Mouse (Mus musculus) heart, embryonic 15.5 days (tissue): ENCODE results near the gene Tefm. TPM values are rescaled to one million over a fixed set of nuclear protein-coding genes. Genes with fewer than 3 reads are reported as not detected.
"Not testable (repeated sequence)": the region's sequence is repeated elsewhere in the genome, so short reads cannot be mapped to it uniquely, and the experiment has no call there.

Experiments
- ATAC-seq: fragments of 200-750 bp; cut with Nextera tagmentation; replicated peaks from 2 replicates; pipeline ENCODE4 v1.8.0; 2017; ENCODE audit warnings: low read depth, moderate TSS enrichment; ENCODE audit not compliant: insufficient number of reproducible peaks, insufficient read depth, low FRiP score
- H3K27ac ChIP-seq: fragments of 300-500 bp; sonication (generic); 2 replicates; pipeline ENCODE4 v1.5.1; 2015; ENCODE audit warnings: mild to moderate bottlenecking, inconsistent platforms
- H3K27me3 ChIP-seq: fragments of 300-500 bp; sonication (generic); 2 replicates; pipeline ENCODE4 v1.6.1; 2015; ENCODE audit warnings: inconsistent platforms
- H3K36me3 ChIP-seq: fragments of 300-500 bp; sonication (generic); 2 replicates; pipeline ENCODE4 v1.6.1; 2015; ENCODE audit warnings: mild to moderate bottlenecking, inconsistent platforms
- H3K4me1 ChIP-seq: fragments of 300-500 bp; sonication (generic); replicated peaks from 2 replicates; pipeline ENCODE4 v1.6.1; 2015; ENCODE audit warnings: inconsistent platforms
- H3K4me2 ChIP-seq: fragments of 300-500 bp; sonication (generic); 2 replicates; pipeline ENCODE4 v1.6.1; 2015; ENCODE audit warnings: inconsistent platforms, mild to moderate bottlenecking, moderate library complexity
- H3K4me3 ChIP-seq: fragments of 300-500 bp; sonication (generic); 2 replicates; pipeline ENCODE4 v1.5.1; 2015; ENCODE audit warnings: mild to moderate bottlenecking, inconsistent platforms
- H3K9ac ChIP-seq: fragments of 300-500 bp; sonication (generic); 2 replicates; pipeline ENCODE4 v1.6.1; 2015; ENCODE audit warnings: mild to moderate bottlenecking, inconsistent platforms
- H3K9me3 ChIP-seq: fragments of 300-500 bp; sonication (generic); replicated peaks from 2 replicates; pipeline ENCODE4 v1.6.1; 2016; ENCODE audit warnings: inconsistent platforms
- WGBS: fragments of 180-500 bp; shearing (Covaris S2); methylation state at CpG from one replicate; pipeline ENCODE4 v1.1.7; 2015; ENCODE audit warnings: mixed read lengths; 5-methylcytosine and 5-hydroxymethylcytosine counted together
- polyA plus RNA-seq: library from polyadenylated mRNA; unstranded; fragments of >200 nt; fragmentation: Nextera tagmentation; extraction: Ambion mirVana; gene quantifications from 2 replicates; pipeline ENCODE4 v1.2.1, GENCODE M21; 2015

The Tefm gene
- polyA plus RNA-seq, result 27.6 and 29.2 TPM in 2 replicates

DNA sequence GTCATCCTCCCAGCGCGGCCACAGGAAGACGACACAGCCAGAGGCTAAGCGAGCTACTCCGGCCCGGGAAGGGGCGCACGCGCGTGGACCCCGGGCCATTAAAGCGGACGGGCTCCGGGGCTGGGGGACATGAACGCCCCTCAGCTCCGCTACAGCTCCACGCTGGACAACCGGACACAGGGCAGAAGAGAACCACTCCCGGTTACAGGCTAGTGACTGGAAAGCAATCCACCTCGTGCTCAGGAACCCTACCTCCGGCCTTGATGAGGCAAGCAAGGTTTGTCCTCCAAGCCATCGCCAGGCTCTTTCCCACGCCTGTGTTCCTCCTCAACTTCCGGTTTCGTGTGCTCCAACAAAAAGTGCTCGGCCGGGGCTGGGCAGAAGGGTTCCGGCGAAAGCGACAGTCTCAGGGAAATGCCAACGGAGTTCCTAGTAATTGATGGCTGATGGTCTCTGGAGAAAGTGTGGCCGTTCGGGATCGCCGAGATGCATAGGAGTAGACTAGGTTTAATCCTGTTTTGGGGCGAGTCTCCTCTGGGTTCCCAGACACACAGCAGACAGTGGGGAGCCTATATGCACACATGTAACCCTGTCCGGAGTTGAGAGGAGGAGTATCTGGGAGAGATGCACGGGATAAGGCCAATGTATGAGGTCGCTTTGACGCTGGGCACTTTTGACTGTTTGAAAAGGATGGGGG lies at the start of gene Tefm:
Gene Tefm (minus strand): TSS at position 351 of the 697 bp plus-strand sequence.
- ATAC-seq, result peak; percentile 82
- H3K4me3 ChIP-seq, result peak within 1 kb of the TSS; percentile 66
- H3K4me1 ChIP-seq, result peaks cover 12% of the 10 kb centered on the region
- peak within 1 kb of the TSS; percentile 72 for H3K9ac ChIP-seq
- no peaks in the 10 kb centered on the region for H3K9me3 ChIP-seq
- H3K27me3 ChIP-seq, result no peaks in the 10 kb centered on the region
- H3K4me2 ChIP-seq, result peak within 1 kb of the TSS; percentile 83
- WGBS, result under 1% methylated on average over 40 of the region's 40 CpGs
- peaks cover 21% of the 10 kb centered on the region for H3K36me3 ChIP-seq
- H3K27ac ChIP-seq, result peak within 1 kb of the TSS; percentile 81

DNA sequence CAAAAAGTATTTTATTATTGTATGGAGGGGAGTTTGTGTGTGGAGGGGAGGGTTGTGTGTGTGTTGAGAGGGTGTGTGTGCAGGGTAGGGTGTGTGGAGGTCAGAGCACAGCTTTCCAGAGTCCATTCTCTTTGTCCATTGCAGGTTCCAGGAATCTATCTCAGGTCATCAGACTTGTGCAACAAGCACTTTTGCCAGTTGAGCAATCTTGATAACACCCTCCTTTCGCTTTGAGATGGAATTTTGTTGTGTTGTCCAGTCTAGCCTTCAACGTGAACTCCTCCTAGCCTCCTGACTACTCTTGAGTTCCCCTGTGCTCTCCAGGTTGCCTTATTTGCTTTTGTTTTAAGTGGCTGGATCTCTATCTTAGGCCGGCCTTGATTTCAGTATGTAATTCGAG lies 48.3 kb upstream of the Tefm start:
- H3K9ac ChIP-seq, result no peak overlapping the region
- no peak overlapping the region for H3K4me3 ChIP-seq
- WGBS, result 72% methylated on average over 4 of the region's 4 CpGs
- no peaks in the 10 kb centered on the region for H3K9me3 ChIP-seq
- no peak overlapping the region for H3K4me2 ChIP-seq
- no peak overlapping the region for H3K27ac ChIP-seq
- H3K27me3 ChIP-seq, result no peaks in the 10 kb centered on the region
- H3K4me1 ChIP-seq, result peaks cover 2% of the 10 kb centered on the region; the same call in 1 of the 2 replicates
- peaks cover 18% of the 10 kb centered on the region for H3K36me3 ChIP-seq
- ATAC-seq, result no peak

DNA sequence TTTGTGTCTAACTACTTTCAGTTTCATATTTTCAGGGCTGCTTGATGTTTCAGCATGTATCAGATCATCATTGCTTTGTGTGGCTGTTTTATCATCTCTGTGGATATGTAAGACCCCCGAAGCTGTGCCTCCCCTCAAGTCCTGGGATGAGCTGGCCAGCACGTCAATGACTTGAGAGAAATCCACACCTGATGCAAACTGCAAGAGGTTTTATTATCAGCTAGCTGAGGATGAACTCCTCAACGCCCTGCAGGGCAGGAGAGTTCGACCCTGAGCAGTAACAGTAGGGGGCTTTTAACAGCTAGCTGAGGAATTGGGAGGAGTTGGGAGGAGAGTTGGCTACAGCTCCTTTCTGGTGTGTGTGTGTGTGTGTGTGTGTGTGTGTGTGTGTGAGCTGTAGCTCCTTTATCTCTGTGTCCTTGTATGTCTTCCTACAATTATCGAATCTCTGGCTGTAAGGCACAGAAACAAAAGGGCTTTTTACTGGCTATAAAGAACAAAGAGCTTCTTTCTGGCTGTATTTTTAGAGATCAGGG lies 43.5 kb upstream of the Tefm start:
- Histone ChIP-seq H3K27ac (0 out of 2 replicates have a peak overlapping the region, but pooled peaks have one; percentile 3), H3K4me1 (peaks cover 12% of the 10 kb centered on the region), H3K4me2 (peak overlapping the region; percentile 70; the same call in 1 of the 2 replicates)
- not testable (repeated sequence) for H3K4me3 ChIP-seq, H3K36me3 ChIP-seq, ATAC-seq, H3K27me3 ChIP-seq, H3K9me3 ChIP-seq, H3K9ac ChIP-seq
- 63% methylated on average over 5 of the region's 5 CpGs for WGBS

DNA sequence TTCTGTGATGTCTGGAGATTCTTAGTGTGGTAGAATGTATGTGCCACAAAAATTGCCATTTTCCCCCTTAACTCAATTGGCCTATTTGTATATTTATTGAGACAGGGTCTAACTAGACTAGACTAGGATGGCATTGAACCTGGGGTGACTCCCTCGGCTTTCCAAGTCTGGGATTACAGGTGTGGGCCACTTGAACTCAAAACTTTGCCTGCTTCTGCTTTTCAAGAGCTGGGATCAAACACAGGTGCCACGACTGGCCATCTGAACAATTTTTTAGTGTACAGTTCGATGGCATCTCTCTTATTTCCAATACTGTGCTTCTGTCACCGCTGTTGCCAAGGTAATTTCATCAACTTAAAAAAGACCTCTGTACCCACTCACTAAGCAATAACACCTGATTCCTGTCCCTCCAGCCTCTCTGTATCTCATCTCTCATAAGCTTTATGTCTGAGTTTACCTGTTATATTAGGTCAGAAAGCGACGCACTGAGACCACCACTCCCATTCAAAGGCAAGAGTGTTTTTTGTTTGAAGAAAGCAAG lies 42.6 kb upstream of the Tefm start:
- no peaks in the 10 kb centered on the region for H3K36me3 ChIP-seq
- peak overlapping the region; percentile 70 for H3K4me2 ChIP-seq
- peaks cover 12% of the 10 kb centered on the region for H3K4me1 ChIP-seq
- WGBS, result 81% methylated on average over 6 of the region's 6 CpGs
- peak overlapping the region; percentile 93 for H3K27ac ChIP-seq
- peak overlapping the region; percentile 93 for H3K9ac ChIP-seq
- ATAC-seq, result no peak
- no peaks in the 10 kb centered on the region for H3K27me3 ChIP-seq
- peak overlapping the region; percentile 86 for H3K4me3 ChIP-seq
- no peaks in the 10 kb centered on the region for H3K9me3 ChIP-seq

DNA sequence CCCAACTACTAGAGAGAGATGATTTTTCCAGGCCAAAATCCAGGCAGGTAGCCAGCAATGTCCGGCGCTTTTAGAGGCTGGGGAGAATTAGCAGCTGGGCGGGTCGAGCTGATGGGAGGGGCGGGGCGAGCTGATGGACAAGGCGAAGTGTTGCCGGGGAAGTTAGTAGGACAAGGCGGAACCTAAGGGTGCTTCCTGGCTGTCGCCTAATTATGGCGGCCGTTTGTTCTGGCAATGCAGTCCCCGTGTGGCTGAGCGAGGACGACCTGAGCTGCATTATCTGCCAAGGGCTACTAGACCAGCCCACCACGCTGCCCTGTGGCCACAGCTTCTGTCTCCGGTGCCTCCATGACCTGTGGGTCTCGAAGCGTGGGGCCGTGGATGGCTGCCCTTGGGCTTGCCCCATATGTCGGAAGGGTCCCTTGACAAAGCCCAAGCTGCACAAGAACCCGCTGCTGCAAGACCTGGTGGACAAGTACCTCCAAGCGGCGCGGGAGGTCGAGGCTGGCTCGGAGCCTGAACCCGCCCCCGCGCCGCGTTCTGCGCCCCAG lies 41.8 kb upstream of the Tefm start, which contains the start of gene Rnf135:
Gene Rnf135 (plus strand): TSS at position 147 of the 551 bp plus-strand sequence.
- peak; percentile 93 for ATAC-seq
- under 1% methylated on average over 33 of the region's 33 CpGs for WGBS
- Histone ChIP-seq H3K36me3 (no peaks in the 10 kb centered on the region), H3K9me3 (no peaks in the 10 kb centered on the region), H3K4me2 (peak within 1 kb of the TSS; percentile 70), H3K4me3 (peak within 1 kb of the TSS; percentile 86), H3K4me1 (peaks cover 12% of the 10 kb centered on the region), H3K9ac (peak within 1 kb of the TSS; percentile 93), H3K27me3 (no peaks in the 10 kb centered on the region), H3K27ac (peak within 1 kb of the TSS; percentile 93)

DNA sequence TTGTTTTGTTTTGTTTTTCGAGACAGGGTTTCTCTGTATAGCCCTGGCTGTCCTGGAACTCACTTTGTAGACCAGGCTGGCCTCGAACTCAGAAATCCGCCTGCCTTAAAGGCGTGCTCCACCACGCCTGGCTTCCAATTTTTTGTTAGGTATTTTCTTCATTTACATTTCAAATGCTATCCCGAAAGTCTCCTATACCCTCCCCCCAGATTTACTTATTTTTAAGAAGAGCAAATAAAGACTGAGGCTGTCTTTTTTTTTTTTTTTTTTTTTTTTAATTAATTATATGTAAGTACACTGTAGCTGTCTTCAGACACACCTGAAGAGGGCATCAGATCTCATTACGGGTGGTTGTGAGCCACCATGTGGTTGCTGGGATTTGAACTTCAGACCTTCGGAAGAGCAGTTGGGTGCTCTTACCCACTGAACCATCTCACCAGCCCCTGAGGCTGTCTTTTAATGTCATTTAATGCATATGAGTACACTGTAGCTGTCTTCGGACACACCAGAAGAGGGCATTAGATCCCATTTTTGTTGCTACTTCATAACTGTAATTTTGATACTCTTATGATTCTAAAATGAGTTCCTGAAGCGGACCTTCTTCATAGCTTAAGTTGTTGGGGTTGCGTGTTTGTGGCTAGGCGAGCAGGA lies 41.2 kb upstream of the Tefm start:
- peak overlapping the region; percentile 93; the same call in 1 of the 2 replicates for H3K9ac ChIP-seq
- ATAC-seq, result peak; percentile 47; the same call in 1 of the 2 replicates

DNA sequence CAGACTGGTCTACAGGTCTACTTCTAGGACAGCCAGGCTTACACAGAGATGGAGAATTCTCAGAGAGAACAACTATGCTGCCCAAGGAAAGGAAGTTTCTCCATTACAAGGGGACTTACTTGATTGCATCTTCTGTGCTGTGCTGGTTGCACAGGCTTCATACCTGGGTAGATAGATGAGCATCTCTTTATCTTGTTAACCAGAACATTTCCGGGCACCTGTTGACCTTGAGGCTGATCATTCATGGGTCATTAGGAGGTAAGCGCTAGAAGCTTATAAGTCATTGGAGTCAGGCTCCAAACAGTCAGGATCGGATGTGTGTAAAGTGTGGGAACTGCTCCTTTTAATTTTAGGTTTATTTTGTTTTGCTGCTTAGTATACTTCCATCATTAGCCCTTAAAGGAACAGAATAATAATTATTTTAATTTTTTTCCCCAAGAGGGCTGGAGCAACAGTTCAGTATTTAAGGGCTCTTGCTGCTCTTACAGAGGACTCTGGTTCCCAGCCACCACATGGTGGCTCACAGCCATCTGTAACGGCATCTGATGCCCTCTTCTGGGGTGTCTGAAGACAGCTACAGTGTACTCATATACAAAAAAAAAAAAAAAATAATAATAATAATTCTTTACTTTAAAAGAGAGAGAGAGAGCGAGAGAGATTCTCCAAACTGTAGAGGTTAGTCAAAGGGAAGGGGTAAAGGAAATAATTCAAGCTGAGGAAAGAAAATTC lies 39.2 kb upstream of the Tefm start:
- Histone ChIP-seq H3K27me3 (no peaks in the 10 kb centered on the region), H3K4me1 (peaks cover 20% of the 10 kb centered on the region), H3K4me2 (no peak overlapping the region), H3K36me3 (no peaks in the 10 kb centered on the region), H3K9ac (no peak overlapping the region), H3K27ac (no peak overlapping the region), H3K4me3 (no peak overlapping the region), H3K9me3 (no peaks in the 10 kb centered on the region)
- no peak for ATAC-seq
- 66% methylated on average over 5 of the region's 5 CpGs for WGBS

More for the DNA sequence above, 41.2 kb upstream of the Tefm start:
- H3K36me3 ChIP-seq, H3K27me3 ChIP-seq, H3K9me3 ChIP-seq: not testable (repeated sequence)
- peaks cover 12% of the 10 kb centered on the region for H3K4me1 ChIP-seq
- H3K27ac ChIP-seq, result peak overlapping the region; percentile 93
- WGBS, result 41% methylated on average over 12 of the region's 12 CpGs
- H3K4me2 ChIP-seq, result peak overlapping the region; percentile 70
- H3K4me3 ChIP-seq, result peak overlapping the region; percentile 86

DNA sequence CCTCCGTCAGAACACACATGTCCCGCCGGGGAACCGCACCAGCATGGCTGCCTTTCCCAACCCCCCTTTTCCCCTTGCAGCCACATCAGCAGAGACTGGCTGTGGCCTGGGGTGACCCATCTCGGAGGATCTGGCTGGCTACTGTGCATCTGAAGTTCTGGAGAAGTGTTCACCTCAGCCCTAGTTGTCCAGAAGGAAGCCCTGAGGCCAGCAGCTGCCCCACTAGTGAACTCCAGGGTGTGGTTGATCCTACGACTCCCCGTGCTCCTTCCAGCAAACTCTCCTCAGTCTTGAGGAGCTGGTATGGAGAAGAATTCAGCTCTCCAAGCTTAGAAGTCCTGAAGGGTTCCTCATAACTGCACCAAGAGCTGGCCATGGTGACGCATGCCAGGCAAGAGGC lies 36.3 kb upstream of the Tefm start:
- Histone ChIP-seq H3K4me1 (peaks cover 8% of the 10 kb centered on the region), H3K27ac (no peak overlapping the region), H3K4me3 (no peak overlapping the region), H3K9ac (no peak overlapping the region), H3K27me3 (no peaks in the 10 kb centered on the region), H3K36me3 (no peaks in the 10 kb centered on the region), H3K4me2 (no peak overlapping the region), H3K9me3 (no peaks in the 10 kb centered on the region)
- WGBS, result 85% methylated on average over 8 of the region's 8 CpGs
- no peak for ATAC-seq

DNA sequence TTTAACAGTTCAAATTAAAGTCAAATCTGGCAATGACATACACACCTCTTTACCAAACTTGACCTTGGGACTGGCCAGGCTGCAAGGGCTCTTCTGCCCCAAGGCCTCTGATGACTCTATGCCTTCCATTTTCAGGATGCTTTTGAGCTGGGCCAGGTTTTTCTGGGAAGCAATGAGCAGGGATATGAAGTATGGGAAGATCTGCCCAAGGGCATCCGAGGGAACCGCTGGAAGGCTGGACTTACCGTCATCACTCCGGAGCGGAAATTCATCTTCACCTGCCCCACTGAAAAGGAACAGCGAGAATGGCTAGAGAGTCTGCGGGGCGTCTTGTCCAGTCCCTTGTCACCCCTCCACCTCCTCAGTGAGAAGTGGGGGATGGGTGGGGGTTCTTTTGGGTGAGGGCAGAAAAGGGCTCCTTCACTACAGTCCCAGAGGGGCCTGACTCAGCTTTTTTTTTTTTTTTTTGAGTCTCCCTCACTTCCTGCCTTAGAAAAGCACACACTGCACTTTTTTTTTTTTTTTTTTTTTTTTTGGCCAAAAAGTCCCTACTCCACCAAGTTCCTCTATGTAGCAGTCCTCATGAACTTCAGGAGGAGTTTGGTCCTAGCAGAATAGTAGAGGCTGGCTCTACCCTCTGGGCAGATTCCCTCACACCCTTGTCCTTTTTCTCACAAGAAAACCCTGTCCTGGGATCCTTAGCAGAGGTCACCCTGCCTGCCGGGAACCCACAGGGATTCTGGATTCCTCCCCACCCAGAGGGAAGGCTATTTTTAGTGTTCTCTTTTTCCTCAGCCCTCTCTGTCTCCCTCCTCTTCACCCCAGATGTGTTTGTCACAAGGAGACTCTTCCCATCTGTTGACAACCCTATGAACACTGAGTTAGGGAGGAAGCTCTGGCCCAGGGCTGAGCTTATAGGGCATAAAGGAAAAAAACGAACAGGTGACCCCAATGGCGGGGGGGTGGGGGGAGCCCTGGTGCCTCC lies 35.2 kb upstream of the Tefm start:
- Histone ChIP-seq H3K27me3 (no peaks in the 10 kb centered on the region), H3K36me3 (no peaks in the 10 kb centered on the region), H3K4me2 (no peak overlapping the region), H3K9ac (no peak overlapping the region), H3K27ac (peak overlapping the region; percentile 11), H3K4me1 (peaks cover 8% of the 10 kb centered on the region), H3K9me3 (no peaks in the 10 kb centered on the region), H3K4me3 (no peak overlapping the region)
- ATAC-seq, result no peak
- WGBS, result 65% methylated on average over 11 of the region's 11 CpGs
